Mouse (Mus musculus) bone marrow macrophage, adult 2 months (primary cell): Measurements from ENCODE around the gene Vwa5b2. TPM values are rescaled to one million over a fixed set of nuclear protein-coding genes. Genes with fewer than 3 reads are reported as not detected.
A peak's percentile ranks its signal among the peaks of the same experiment; 100 is the strongest.

ENCODE experiments used
- H3K27ac ChIP-seq: 2 replicates; pipeline ENCODE4 v1.5.1; 2012; ENCODE audit warnings: low read depth, low read length; ENCODE audit not compliant: insufficient read depth
- H3K4me1 ChIP-seq: 2 replicates; pipeline ENCODE4 v1.6.1; 2012; ENCODE audit warnings: low read length; ENCODE audit not compliant: control insufficient read depth, insufficient read depth
- H3K4me3 ChIP-seq: 2 replicates; pipeline ENCODE4 v1.5.1; 2012; ENCODE audit warnings: mild to moderate bottlenecking, low read length, moderate library complexity; ENCODE audit not compliant: insufficient read depth
- CTCF ChIP-seq: IDR thresholded peaks from 2 replicates; pipeline ENCODE4 v1.5.1; 2012; ENCODE audit warnings: low read depth, mild to moderate bottlenecking, low read length, moderate library complexity
- POLR2A ChIP-seq: IDR thresholded peaks from 2 replicates; pipeline ENCODE4 v1.6.1; 2012; ENCODE audit warnings: mild to moderate bottlenecking, low read depth, low read length, borderline replicate concordance
- polyA plus RNA-seq: library from polyadenylated mRNA; stranded (reverse); fragments of >200 nt; gene quantifications from 2 replicates; pipeline ENCODE4 v1.2.4, GENCODE M21; 2012; ENCODE audit not compliant: missing spikeins, insufficient read depth, insufficient read length

Gene Vwa5b2
- polyA plus RNA-seq, 1 experiment: not detected

DNA sequence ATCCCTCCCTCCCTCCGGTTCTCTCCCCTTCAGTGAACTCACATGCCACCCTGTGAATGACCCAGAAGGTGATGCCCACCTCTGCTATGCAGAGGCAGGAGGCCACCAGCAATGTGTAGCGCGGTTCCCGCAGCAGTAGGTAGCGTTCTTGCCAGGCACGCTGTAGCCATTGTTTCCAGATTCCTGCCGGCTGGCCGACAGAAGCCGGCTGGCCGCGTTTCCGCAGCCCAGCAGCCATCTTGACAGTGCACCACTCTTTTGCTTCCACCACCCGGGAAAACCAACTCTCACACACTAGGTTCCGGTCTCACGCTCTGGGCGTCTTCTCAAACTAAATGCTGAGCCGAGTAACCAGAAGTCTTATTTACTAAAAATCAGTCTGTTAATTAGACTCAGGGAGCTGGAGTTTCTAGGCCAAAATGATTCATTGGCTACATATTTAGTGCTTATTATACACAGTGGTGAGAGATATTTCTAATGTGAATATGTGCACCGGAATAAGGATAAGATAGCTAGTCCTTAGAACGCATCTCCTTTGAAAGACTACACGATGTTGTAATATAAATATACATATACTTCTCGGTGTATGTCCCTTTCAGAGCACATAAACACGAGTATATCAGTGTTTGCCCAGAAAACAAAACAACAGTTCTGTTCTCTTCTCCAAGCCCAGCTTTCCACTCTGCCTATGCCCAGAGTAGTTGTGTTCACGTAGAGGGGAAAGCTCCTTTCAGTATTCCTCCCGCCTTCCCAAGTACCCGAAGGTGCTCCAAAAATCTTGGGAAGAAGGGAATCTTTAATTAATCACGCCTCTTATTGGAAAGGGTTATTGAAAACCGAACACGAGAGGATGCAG is 21.5 kb downstream of the Vwa5b2 start:
- TF ChIP-seq POLR2A: peak; percentile 95
- TF ChIP-seq CTCF: no peak
- peak overlapping the region; percentile 75 for H3K4me3 ChIP-seq
- peak overlapping the region; percentile 66 for H3K27ac ChIP-seq
- peaks cover 4% of the 10 kb centered on the region; the same call in 1 of the 2 replicates for H3K4me1 ChIP-seq

DNA sequence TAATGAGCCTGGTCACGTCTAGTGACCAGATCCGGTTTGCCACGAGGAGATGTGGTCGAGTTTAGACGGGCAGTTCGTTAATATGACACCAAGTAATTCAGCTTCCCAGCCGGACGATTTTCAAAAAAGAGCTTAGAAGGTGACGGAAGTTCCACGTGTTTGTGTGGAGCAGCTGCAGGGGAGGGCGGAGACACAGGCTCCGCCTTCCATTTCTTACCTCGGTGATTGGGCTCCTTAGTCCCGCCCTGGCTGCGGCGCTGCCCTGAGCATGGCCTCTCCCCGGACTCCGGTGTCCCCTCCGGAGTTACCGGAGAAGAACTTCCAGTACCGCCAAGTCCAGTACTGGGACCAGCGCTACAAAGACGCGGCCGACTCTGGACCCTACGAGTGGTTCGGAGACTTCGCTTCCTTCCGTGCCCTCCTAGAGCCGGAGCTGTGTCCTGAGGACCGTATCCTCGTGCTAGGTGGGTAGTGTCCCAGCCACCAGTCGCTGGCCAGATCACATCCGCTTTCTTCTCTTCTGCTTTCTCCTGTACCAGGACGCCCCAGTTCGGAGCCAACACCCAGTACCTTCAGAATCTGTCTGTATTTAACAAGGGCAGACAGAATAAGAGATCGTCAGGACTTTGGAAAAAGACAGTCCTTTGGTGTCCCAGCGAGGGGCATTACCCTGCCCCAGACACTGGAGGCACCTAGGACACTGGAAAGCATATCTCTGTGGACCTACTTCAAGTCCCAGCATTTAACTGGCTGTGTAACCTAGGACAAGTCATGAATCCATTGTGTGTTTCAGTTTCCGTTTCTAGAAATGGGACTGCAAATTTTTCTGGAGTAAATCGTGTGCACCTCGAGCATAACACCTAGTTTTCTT is 22.3 kb downstream of the Vwa5b2 start, which contains the start of the genes Eef1akmt4, Gm49333 and Alg3:
TSS of gene Eef1akmt4 (plus strand) at position 237 of the 871 bp plus-strand sequence.
TSS of gene Gm49333 (plus strand) at position 254 of the 871 bp plus-strand sequence.
TSS of gene Alg3 (minus strand) at position 379 of the 871 bp plus-strand sequence.
- TF ChIP-seq CTCF (no peak), POLR2A (no peak; the same call in 1 of the 2 replicates)
- Histone ChIP-seq H3K4me1 (peaks cover 4% of the 10 kb centered on the region; the same call in 1 of the 2 replicates), H3K4me3 (peak within 1 kb of the TSS; percentile 75), H3K27ac (peak within 1 kb of the TSS; percentile 66)

DNA sequence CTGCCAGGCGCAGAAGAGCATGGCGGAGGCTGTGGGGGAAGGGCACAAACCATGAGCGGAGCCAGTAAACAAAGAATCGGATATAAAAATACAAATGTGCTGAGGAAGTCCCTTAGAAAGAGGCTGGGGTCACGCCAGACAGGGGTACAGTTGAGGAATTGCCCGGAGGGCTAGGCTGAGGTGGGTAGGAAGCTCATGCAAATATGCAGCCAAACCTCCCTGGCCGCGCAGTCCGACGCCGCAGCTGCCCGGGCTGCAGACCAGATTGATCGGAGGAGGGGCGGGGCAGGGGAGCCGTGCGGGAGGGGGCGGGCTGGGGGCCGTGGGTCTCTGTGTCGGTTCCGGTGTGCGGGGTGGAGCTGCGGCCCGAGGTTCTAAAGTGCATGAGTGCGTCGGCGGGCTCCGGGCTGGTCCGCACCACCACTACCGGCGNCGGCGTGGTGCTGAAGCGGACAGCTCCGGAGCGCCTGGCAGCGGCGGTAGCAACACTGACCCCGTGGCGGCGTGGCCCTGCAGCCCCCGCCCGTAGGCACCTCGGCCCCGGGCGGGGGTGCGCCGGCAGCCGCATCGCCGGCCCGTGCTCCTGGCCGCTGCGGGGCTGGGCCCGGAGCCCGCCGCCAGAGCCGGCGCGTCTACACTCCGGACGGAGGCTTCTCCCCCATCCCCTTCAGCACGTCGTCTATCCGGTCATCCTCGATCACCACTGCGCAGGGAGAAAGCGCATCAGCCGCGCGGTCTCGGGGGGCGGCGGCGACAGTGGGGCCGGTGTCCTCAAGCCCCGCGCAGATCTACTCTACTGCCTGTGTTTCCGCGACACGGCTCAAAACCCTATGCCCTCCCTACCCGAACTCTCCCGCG is 30.5 kb downstream of the Vwa5b2 start:
- Histone ChIP-seq H3K4me3 (peak overlapping the region; percentile 60), H3K27ac (no peak overlapping the region), H3K4me1 (peaks cover 11% of the 10 kb centered on the region)
- TF ChIP-seq CTCF (no peak), POLR2A (no peak)

DNA sequence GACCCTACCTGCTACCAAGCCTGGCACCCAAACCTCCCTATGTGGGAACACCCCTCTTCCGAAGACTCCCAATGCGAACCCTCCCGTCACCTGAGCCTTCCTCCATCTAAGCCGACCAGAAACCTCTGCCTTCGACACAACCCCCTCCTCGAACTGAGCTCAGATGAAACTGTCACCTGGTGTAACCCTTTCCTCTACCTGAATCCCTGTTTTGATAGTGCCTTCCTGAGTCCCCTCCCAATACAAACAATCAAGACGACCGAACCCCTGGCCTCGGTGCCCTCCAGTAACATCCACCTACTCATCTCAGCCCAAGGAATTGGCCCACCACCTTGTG is 31.1 kb downstream of the Vwa5b2 start:
- TF ChIP-seq CTCF (no peak), POLR2A (no peak)
- Histone ChIP-seq H3K27ac (no peak overlapping the region), H3K4me1 (peaks cover 11% of the 10 kb centered on the region), H3K4me3 (peak overlapping the region; percentile 60)

DNA sequence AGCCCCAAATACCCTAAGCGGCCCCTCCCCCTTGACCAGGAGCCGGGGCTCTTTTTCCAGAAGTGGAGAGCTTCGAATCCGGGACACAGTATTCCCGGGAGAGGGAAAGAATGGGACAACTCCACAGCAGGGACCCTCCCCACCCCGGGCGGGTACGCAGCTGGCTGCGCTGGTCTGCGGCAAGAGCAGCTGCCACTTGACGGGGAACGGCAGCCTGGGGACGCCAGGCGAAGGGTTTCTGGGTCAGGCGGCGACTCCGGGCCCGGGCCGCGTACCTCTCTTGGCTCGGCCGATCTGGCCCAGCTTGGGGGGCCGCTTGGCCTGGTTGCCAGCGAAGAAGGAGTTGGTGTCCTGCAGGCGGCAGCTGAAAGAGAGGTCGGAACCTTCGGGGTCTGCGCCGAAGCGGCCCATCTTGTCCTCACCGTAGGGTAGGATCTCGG is 31.5 kb downstream of the Vwa5b2 start:
- Histone ChIP-seq H3K4me1 (peaks cover 11% of the 10 kb centered on the region), H3K4me3 (peak overlapping the region; percentile 60), H3K27ac (no peak overlapping the region)
- TF ChIP-seq POLR2A (no peak), CTCF (no peak)

DNA sequence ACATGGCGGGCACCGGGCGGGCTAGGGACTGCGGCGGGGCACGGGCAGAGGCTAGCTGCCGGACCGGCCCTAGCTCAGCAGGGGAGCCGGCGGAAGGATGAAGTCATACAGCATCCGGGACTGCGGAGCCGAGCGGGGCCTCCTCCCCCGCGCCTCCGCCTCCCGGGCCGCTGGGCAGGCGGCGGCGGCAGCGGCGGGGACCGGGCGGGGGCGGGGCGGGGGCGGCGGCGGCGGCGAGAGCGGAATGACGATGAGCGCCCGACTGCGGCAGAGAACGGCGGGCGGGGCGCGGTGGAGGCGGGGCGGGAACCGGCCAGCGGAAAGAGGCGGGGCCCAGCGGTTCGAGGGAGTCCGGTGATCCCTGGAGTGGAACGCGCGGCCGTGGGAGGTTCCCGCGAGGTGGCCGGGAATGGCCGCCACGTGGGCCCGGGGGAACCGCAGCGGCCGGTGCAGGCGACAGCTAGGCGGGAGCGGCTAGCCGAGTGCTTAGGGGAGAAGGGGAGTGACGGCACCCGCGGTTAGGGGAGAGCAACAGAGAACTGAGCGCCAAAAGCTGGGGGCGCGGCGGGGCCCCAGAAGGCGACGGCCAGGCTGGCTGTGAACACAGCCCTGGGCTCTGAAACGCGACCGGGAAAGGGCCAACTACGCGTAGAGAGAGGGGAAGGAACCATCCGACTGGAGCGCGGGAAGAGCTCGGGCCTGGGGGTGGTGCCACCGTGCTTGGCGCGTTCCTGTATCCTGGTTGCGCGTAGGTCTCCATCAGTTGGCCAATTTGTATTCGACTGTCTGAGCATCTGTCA is 32.1 kb downstream of the Vwa5b2 start, which contains the start of gene Camk2n2:
TSS of gene Camk2n2 (minus strand) at position 97 of the 800 bp plus-strand sequence.
- H3K4me1 ChIP-seq: peaks cover 11% of the 10 kb centered on the region
- TF ChIP-seq CTCF: no peak
- TF ChIP-seq POLR2A: no peak
- H3K27ac ChIP-seq: peak within 1 kb of the TSS; percentile 17

DNA sequence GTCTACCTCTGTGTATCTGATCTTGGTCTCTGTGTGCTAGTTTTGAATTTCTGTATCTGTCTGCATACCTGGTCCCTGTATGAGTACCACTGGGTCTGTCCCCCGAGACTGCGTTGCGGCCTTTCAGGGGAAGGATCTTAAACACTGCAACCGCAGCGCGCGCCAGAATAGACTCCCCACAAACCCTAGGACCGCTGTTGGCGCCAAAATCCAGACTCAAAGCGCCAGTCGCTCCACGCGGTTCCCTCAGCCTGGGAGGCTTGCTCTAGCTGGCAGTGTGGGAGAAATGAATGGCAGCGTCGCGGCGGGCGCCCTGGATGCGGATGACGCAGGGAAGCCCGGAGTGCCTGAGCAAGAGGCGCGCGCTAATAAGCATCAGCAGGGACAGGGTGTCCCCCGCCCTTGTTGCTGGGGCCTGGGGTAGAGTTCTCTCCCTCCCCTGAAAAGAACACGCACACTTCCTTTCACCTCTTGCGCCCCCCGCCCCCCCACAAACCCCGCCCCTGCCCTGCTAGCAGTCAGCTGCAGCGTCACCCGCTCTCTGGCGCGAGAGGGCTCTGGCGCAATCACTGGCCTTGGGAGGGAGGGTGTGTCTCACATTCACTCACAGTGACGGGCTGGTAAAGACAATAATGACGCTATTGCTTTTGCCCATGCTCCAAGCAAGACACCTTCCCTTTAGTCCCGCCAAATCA is 32.9 kb downstream of the Vwa5b2 start:
- Histone ChIP-seq H3K4me3 (peak overlapping the region; percentile 60), H3K4me1 (peaks cover 11% of the 10 kb centered on the region), H3K27ac (peak overlapping the region; percentile 17)
- no peak for TF ChIP-seq CTCF
- TF ChIP-seq POLR2A: no peak

More for the DNA sequence above, 32.1 kb downstream of the Vwa5b2 start, which contains the start of gene Camk2n2:
- peak within 1 kb of the TSS; percentile 60 for H3K4me3 ChIP-seq

DNA sequence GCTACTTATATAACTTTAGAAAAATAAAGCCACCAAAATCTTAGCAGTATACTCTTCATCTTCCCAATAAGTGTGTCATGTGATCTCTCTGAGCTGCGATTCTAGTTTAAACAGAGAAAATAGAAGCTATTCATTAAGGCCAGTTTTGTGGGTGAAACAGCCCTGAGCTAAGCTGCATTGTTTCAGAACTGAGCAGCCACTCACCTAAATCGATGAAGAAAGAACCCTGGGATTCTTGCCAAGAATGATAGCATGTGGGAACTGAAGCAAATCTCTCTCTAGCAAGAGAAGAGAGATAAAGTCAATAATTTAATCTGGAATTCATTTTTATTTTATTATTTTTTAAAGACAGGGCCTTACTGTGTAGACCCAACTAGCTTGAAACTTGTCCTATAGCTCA is 33.9 kb downstream of the Vwa5b2 start:
- H3K4me3 ChIP-seq: no peak overlapping the region
- TF ChIP-seq CTCF (no peak), POLR2A (no peak)
- peaks cover 11% of the 10 kb centered on the region for H3K4me1 ChIP-seq
- no peak overlapping the region for H3K27ac ChIP-seq
